Mouse (Mus musculus): ENCODE measurements around the gene Tmc2. TPM values are rescaled to one million over a fixed set of nuclear protein-coding genes. Genes with fewer than 3 reads are reported as not detected.

Tmc2 gene
- polyA plus RNA-seq, 1 experiment, result not detected

GRCm38 (mm10) chr2:130268074-130268473 is 73.1 kb downstream of the Tmc2 start:
- no peaks in the 10 kb centered on the region for H3K4me1 ChIP-seq (ENCODE audit: control insufficient read depth, insufficient read depth, low read length)
- TF ChIP-seq CTCF (IDR thresholded peaks at IDR 0.05; ENCODE audit: insufficient read depth, low read depth, low read length) (no peak), POLR2A (IDR thresholded peaks at IDR 0.05; ENCODE audit: insufficient read depth, low read depth, low read length) (no peak)
- WGBS, result 77% methylated on average over 7 of the region's 7 CpGs

GRCm38 (mm10) chr2:130273732-130274131 is 78.7 kb downstream of the Tmc2 start:
- under 1% methylated on average over 14 of the region's 14 CpGs for WGBS
- Histone ChIP-seq H3K27ac (ENCODE audit: insufficient read depth, low read depth, low read length) (peak overlapping the region; percentile 55), H3K4me1 (ENCODE audit: control insufficient read depth, insufficient read depth, low read length) (no peaks in the 10 kb centered on the region; the same call in none of the 2 replicates), H3K4me3 (ENCODE audit: insufficient read depth, low read depth, low read length) (peak overlapping the region; percentile 59)
- TF ChIP-seq CTCF (IDR thresholded peaks at IDR 0.05; ENCODE audit: insufficient read depth, low read depth, low read length), result no peak
- TF ChIP-seq POLR2A (IDR thresholded peaks at IDR 0.05; ENCODE audit: insufficient read depth, low read depth, low read length), result no peak

More at GRCm38 (mm10) chr2:130268074-130268473, 73.1 kb downstream of the Tmc2 start:
- Histone ChIP-seq H3K27ac (ENCODE audit: insufficient read depth, low read depth, low read length) (no peak overlapping the region), H3K4me3 (ENCODE audit: insufficient read depth, low read depth, low read length) (no peak overlapping the region)

GRCm38 (mm10) chr2:130274149-130274861 is 79.3 kb downstream of the Tmc2 start, which contains the start of gene Nop56:
Gene Nop56, plus strand, starts transcription at chr2:130274430.
- WGBS, result under 1% methylated on average over 68 of the region's 68 CpGs
- Histone ChIP-seq H3K4me3 (ENCODE audit: insufficient read depth, low read depth, low read length) (peak within 1 kb of the TSS; percentile 75), H3K4me1 (ENCODE audit: control insufficient read depth, insufficient read depth, low read length) (no peaks in the 10 kb centered on the region; the same call in none of the 2 replicates), H3K27ac (ENCODE audit: insufficient read depth, low read depth, low read length) (peak within 1 kb of the TSS; percentile 55)
- peak; percentile 99 for TF ChIP-seq POLR2A (IDR thresholded peaks at IDR 0.05; ENCODE audit: insufficient read depth, low read depth, low read length)
- TF ChIP-seq CTCF (IDR thresholded peaks at IDR 0.05; ENCODE audit: insufficient read depth, low read depth, low read length), result no peak

- TF ChIP-seq CTCF (IDR thresholded peaks at IDR 0.05; ENCODE audit: insufficient read depth, low read depth, low read length) (no peak), POLR2A (IDR thresholded peaks at IDR 0.05; ENCODE audit: insufficient read depth, low read depth, low read length) (no peak)
- 1% methylated on average over 10 of the region's 10 CpGs for WGBS
- no peak overlapping the region for H3K27ac ChIP-seq (ENCODE audit: insufficient read depth, low read depth, low read length)
Observed at GRCm38 (mm10) chr2:130274862-130275261, 79.9 kb downstream of the Tmc2 start.

GRCm38 (mm10) chr2:130275649-130276048 is 80.7 kb downstream of the Tmc2 start:
- no peaks in the 10 kb centered on the region; the same call in none of the 2 replicates for H3K4me1 ChIP-seq (ENCODE audit: control insufficient read depth, insufficient read depth, low read length)
- WGBS, result 44% methylated on average over 6 of the region's 6 CpGs
- no peak overlapping the region for H3K4me3 ChIP-seq (ENCODE audit: insufficient read depth, low read depth, low read length)
- TF ChIP-seq POLR2A (IDR thresholded peaks at IDR 0.05; ENCODE audit: insufficient read depth, low read depth, low read length), result no peak
- peak; percentile 46; the same call in 1 of the 2 replicates for TF ChIP-seq CTCF (IDR thresholded peaks at IDR 0.05; ENCODE audit: insufficient read depth, low read depth, low read length)
- no peak overlapping the region for H3K27ac ChIP-seq (ENCODE audit: insufficient read depth, low read depth, low read length)

More at GRCm38 (mm10) chr2:130274862-130275261, 79.9 kb downstream of the Tmc2 start:
- Histone ChIP-seq H3K4me3 (ENCODE audit: insufficient read depth, low read depth, low read length) (peak overlapping the region; percentile 75), H3K4me1 (ENCODE audit: control insufficient read depth, insufficient read depth, low read length) (no peaks in the 10 kb centered on the region; the same call in none of the 2 replicates)

GRCm38 (mm10) chr2:130279600-130280091 is 84.7 kb downstream of the Tmc2 start:
- H3K4me1 ChIP-seq (ENCODE audit: control insufficient read depth, insufficient read depth, low read length), result peaks cover 6% of the 10 kb centered on the region
- 46% methylated on average over 8 of the region's 8 CpGs for WGBS
- H3K4me3 ChIP-seq (ENCODE audit: insufficient read depth, low read depth, low read length), result no peak overlapping the region
- H3K27ac ChIP-seq (ENCODE audit: insufficient read depth, low read depth, low read length), result no peak overlapping the region
- TF ChIP-seq CTCF (IDR thresholded peaks at IDR 0.05; ENCODE audit: insufficient read depth, low read depth, low read length) (no peak), POLR2A (IDR thresholded peaks at IDR 0.05; ENCODE audit: insufficient read depth, low read depth, low read length) (no peak)

GRCm38 (mm10) chr2:130280224-130280623 is 85.2 kb downstream of the Tmc2 start:
- Histone ChIP-seq H3K4me1 (ENCODE audit: control insufficient read depth, insufficient read depth, low read length) (peaks cover 6% of the 10 kb centered on the region), H3K27ac (ENCODE audit: insufficient read depth, low read depth, low read length) (no peak overlapping the region), H3K4me3 (ENCODE audit: insufficient read depth, low read depth, low read length) (no peak overlapping the region)
- TF ChIP-seq POLR2A (IDR thresholded peaks at IDR 0.05; ENCODE audit: insufficient read depth, low read depth, low read length) (no peak), CTCF (IDR thresholded peaks at IDR 0.05; ENCODE audit: insufficient read depth, low read depth, low read length) (no peak)
- WGBS, result 38% methylated on average over 7 of the region's 7 CpGs

- WGBS, result 23% methylated on average over 4 of the region's 4 CpGs
- TF ChIP-seq POLR2A (IDR thresholded peaks at IDR 0.05; ENCODE audit: insufficient read depth, low read depth, low read length) (no peak), CTCF (IDR thresholded peaks at IDR 0.05; ENCODE audit: insufficient read depth, low read depth, low read length) (no peak)
- Histone ChIP-seq H3K27ac (ENCODE audit: insufficient read depth, low read depth, low read length) (no peak overlapping the region), H3K4me3 (ENCODE audit: insufficient read depth, low read depth, low read length) (no peak overlapping the region), H3K4me1 (ENCODE audit: control insufficient read depth, insufficient read depth, low read length) (peaks cover 6% of the 10 kb centered on the region)
Observed at GRCm38 (mm10) chr2:130280818-130281217, 85.8 kb downstream of the Tmc2 start.

Measured in olfactory bulb, adult 2 months (tissue).